Mouse (Mus musculus) left cerebral cortex, adult 8-10 months (tissue): ENCODE results near the gene Mrps35. TPM values are rescaled to one million over a fixed set of nuclear protein-coding genes. Genes with fewer than 3 reads are reported as not detected.

Experiments
- DNase-seq, 2 experiments: peaks; one replicate each; pipeline ENCODE4 v3.0.0; 2022; ENCODE audit warnings: low spot score in 2 of 2
- total RNA-seq, 4 experiments: library from RNA; stranded (reverse); gene quantifications; 2 replicates each; pipeline ENCODE4 v1.2.4; 2022

Gene Mrps35
- total RNA-seq, 4 experiments from 2014 or later = 34.0 to 46.9 (median 39.1) TPM

GRCm38 (mm10) chr6:147029591-147029990 lies 13.0 kb upstream of the Mrps35 start:
- no peak for DNase-seq

GRCm38 (mm10) chr6:147030096-147030885 lies 12.3 kb upstream of the Mrps35 start:
- DNase-seq = no peak

- DNase-seq = no peak
Measured at GRCm38 (mm10) chr6:147032303-147032925, 10.2 kb upstream of the Mrps35 start, which contains the start of gene Rep15. Gene Rep15, plus strand, starts transcription at chr6:147032584.

- no peak for DNase-seq
Measured at GRCm38 (mm10) chr6:147043633-147044032, 1.1 kb downstream of the Mrps35 start.

- DNase-seq = no peak
Measured at GRCm38 (mm10) chr6:147049239-147049805, 6.8 kb downstream of the Mrps35 start.

GRCm38 (mm10) chr6:147051666-147052065 lies 9.1 kb downstream of the Mrps35 start:
- no peak for DNase-seq

- no peak for DNase-seq
Measured at GRCm38 (mm10) chr6:147052440-147052839, 9.9 kb downstream of the Mrps35 start.

GRCm38 (mm10) chr6:147053785-147054646 lies 11.5 kb downstream of the Mrps35 start:
- no peak for DNase-seq

- DNase-seq = no peak
Measured at GRCm38 (mm10) chr6:147055374-147055977, 12.9 kb downstream of the Mrps35 start.

- DNase-seq = no peak
Measured at GRCm38 (mm10) chr6:147059326-147059725, 16.8 kb downstream of the Mrps35 start.

GRCm38 (mm10) chr6:147061630-147062029 lies 19.1 kb downstream of the Mrps35 start:
- DNase-seq = no peak

- no peak for DNase-seq
Measured at GRCm38 (mm10) chr6:147062034-147062433, 19.5 kb downstream of the Mrps35 start.

- no peak for DNase-seq
Measured at GRCm38 (mm10) chr6:147062694-147063093, 20.1 kb downstream of the Mrps35 start.

GRCm38 (mm10) chr6:147064226-147064943 lies 21.8 kb downstream of the Mrps35 start:
- no peak for DNase-seq

- DNase-seq = no peak
Measured at GRCm38 (mm10) chr6:147064944-147065261, 22.3 kb downstream of the Mrps35 start.

- no peak for DNase-seq
Measured at GRCm38 (mm10) chr6:147075808-147076387, 33.3 kb downstream of the Mrps35 start.

GRCm38 (mm10) chr6:147076878-147077277 lies 34.3 kb downstream of the Mrps35 start:
- no peak for DNase-seq

- no peak for DNase-seq
Measured at GRCm38 (mm10) chr6:147079919-147080318, 37.4 kb downstream of the Mrps35 start.

GRCm38 (mm10) chr6:147085398-147086040 lies 43.0 kb downstream of the Mrps35 start:
- DNase-seq = no peak
